Mouse (Mus musculus) cerebellum, adult (tissue): ENCODE results near the gene Skor1.

ENCODE experiments used
- ATAC-seq: cut with Nextera tagmentation; 2 replicates; pipeline ENCODE4 v1.9.2; 2017; ENCODE audit warnings: mild to moderate bottlenecking, moderate library complexity, mixed read lengths; ENCODE audit not compliant: insufficient number of reproducible peaks, low FRiP score, low TSS enrichment

The Skor1 gene

DNA sequence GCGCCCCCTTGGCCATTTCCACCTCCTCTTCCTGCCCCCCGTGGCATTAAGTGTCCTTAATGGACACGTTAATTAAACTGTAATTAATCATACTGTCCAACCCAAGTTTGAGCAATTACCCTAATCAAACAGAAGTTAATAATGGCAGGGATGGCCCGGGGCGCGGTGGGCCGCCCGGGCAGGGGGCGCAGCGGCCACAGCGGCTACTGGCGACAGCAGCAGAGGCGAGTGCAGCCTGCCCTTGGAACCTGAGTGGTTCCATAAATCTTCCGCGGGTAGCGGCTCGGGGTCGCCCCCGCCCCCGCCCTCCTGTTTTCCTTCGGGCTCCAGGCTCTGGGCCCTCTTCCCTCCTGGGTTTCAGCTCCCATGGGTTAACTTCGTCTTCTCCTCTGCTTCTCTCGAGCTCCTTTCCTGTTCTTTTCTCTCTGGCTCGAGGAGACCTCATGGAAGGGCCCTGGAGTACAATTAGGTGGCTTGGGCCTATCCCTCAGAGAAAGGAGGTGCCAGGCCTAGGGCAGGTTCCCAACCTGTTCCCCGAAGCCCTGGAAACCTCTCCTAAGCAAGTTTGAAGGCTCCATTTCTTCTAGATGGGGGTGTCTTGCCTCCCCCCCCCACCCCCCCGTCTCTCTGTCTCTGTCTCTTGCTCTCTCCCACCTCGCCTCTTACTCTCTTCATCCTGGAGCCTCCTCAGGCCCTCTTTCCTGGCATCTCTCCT is 1.5 kb upstream of the Skor1 start:
- ATAC-seq = no peak

GRCm38 (mm10) chr9:63149372-63149766 is 608 bp upstream of the Skor1 start:
- no peak for ATAC-seq

DNA sequence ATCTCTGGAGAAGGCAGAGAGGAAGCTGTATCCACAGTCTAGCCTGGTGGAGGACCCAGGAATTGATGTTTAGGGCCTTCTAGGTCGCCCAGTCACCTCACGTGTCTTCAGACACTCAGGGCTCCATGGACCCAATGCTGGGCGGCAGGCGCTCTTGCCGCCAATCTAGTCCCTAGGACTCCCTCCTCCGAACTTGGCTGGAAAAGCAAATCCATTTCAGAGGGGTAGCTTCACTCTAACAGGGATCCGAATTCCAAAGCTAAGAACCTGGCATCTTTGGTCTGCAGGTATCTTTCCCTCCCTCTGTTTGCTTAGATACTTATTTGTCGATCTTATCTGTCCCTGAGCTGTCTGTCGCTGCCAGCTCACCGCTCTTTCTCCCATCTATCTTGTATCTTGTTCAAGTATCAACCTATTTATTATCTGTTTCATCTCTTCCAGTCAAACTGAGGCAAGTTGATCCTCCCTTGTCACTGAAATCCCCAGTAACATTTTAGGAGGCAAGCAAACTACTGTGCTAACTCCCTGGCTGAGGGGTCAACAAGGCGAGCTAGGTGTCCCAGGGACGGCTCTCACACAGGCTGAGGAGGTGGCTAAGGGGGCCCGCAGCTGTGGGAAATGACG is 863 bp downstream of the Skor1 start:
- no peak for ATAC-seq

- ATAC-seq = no peak
These were observed 1.5 kb downstream of the Skor1 start for GRCm38 (mm10) chr9:63147296-63147695.

GRCm38 (mm10) chr9:63146856-63147274 is 1.9 kb downstream of the Skor1 start:
- ATAC-seq = no peak

DNA sequence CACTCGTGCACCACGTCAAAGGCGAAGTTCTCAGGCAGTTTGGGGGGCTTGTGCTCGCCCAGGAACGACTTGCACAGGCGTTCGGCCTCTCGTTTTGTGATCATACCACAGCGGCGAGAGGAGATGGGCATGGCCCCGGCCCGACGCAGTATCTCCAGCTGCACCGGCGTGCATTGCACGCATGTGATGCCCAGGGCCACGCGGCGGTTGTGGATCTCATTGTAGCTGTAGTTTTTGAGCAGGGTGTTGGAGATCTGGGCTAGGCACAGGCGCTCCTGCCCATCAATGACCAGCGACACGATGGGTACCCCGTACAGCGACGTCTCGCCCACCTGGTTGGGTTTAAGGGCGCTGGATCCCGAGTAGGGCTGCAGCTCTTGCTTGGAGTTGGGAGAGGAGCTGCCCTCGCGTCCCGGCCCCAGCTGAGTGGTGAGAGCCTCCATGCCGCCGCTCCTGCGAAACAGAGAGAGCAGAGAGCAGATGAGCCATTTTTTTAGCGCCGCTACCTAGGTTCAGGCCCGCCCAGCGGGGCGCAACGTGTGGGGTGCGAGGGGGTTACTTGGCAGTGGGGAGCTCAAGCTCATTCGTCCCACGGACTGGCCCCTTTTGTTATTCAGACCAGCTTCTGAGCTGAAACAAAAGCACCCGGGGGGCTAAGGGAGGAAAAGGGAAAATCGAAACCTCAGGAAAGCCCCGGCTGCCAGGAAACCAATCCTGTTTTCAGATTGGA is 2.5 kb downstream of the Skor1 start:
- ATAC-seq = no peak

DNA sequence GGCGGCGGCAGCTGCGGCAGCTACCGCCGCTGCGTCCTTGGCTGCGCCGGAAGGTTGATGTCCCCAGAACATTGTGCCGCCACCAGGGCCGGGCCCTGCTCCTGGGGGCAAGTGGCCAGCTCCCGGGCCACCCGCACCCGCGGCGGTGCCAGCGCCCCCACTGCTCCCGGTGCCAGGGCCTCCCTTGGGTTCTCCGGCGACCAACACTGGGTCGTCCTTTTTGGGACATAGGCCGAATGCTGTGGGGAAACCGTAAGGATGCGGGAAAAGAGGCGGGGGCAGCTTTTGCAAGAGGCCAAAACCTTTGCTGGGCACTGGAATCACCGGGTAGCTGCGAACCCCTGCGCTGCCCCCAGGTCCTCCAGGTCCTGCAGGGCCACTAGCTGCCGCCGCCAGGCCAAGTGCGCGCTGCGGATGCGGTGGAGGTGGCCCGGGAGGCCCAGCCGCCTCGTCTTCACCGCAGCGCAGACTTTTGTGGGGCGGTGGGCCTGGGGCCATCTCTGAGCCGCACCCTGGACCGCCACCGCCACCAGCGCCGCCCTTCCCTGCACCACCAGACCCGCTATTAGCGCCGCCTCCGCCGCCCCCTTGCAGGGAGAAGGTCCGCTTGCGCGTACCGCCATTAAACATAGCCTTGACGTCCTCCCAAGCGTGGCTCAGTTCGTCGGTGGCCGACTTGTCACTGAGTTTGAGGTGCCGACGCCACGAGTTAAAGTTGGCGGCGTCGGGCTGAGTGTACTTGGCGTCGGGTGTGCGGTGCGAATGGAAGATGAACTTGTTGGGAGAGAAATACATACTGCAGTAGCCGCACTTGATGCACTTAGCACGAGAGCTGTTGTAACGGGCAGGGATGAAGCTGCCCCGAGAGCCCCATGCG is 3.3 kb downstream of the Skor1 start:
- ATAC-seq = no peak

- no peak for ATAC-seq
These were observed 4.1 kb downstream of the Skor1 start for GRCm38 (mm10) chr9:63144502-63145248.

DNA sequence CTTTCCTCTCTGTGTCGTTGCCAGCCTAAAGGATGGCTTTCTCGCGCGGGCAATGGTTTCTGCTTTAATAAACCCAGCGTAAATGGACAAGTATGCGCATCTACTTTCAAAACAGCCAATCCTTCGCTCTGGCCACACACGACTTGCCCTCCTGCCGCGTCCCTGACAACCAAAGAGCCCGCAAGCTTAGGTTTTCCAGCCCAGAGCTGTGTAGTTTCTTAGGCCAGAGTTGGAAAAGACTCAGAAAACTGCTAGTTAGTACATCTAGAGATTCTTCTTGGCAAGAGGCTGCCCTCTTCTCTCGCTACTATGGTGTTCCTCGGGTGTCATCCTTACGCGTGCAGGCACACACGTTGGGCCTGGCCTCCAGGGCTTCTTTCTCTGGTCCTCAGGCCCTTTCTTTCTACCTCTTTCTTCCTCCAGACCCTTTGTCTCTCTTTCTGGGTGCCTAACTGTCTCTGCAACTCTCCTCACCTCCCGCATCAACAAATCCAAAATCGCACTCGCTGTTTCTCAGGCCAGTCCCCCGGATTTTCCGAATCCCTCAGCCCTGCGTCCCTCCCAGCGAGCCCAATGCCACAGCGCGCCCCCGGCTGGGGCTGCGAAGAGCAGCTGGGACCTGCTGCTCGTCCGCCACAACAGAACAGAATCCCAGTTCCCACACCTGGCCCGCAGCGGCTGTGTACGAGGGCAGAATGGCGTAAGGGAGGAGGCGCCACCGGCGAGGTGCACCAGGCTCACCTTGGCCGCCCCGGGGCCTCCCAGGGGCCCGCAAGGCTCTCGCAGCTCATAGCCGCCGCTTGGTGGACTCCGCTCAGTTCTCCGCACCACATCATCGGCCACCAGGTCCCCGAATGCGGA is 4.9 kb downstream of the Skor1 start:
- no peak for ATAC-seq

DNA sequence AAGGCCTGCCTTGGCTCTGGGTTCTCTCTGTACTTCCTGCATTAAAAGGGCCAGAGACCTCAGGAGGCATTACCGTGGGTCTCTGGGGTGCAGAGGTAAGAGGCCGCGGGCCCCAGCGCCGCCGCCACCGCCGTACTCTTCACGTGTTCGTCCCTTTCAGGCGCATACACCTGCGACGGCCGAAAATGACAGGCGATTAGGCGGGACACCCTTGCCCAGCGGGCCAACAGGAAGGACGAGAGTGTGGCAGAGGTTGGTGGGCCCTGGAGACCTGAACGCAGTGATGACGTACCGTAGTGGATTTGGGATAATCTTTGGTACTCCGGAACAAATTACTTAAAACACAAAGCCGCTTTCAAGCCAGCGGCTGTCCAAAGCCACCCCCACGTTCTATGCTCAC is 5.5 kb downstream of the Skor1 start:
- ATAC-seq = no peak

DNA sequence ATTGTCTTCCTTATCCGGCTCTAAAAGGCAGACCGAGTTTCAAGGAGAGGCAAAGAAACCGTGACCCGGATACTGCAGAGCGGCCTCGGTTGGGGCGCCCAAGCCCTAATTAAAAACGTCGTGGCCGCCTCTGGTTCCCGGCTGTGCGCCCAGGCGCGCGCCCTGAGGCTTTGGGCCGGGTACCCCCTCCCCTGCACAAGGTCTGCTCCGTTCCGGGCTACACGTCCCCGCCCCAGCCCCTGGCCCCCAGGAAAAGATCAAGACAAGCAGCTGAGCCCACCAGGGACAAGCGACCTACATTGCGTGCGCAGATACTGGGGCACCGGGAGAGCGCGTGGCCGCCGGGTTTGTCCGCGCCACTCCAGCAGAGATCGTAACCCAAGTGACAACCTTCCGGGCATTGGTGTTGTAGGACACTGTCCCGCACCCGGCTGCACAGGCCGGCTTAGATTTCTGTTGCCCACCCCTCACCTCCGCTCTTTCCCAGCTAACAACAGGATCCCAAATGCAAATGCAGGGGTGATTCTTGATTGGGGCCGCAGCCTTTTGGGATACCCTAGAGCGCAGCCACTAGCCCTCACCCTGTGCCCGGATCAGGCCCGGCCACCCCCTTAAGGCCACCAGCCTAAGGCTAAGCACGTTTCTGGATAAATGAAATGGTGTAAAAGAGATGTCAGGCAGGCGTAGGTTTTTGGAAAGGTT is 6.3 kb downstream of the Skor1 start:
- no peak for ATAC-seq

GRCm38 (mm10) chr9:63141641-63142334 is 7.0 kb downstream of the Skor1 start:
- ATAC-seq = no peak

- no peak for ATAC-seq
These were observed 8.6 kb downstream of the Skor1 start for GRCm38 (mm10) chr9:63140211-63140610.

- no peak for ATAC-seq
These were observed 9.1 kb downstream of the Skor1 start for GRCm38 (mm10) chr9:63139661-63140060.

GRCm38 (mm10) chr9:63138481-63138967 is 10.2 kb downstream of the Skor1 start:
- no peak for ATAC-seq

DNA sequence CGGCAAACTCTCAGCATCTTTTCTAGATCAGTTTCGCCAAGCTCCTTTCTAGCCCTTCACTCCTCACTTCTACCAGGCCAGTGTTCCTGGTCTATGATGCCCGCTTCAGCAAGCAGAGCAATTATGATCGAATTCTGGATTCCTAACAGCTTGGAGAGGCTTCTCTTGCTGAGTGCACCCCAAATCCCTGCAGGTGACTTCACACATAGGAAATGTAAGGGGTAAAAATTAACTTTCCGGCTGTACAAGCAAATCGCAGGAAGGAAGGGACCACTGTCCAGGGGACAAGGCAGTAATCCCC is 11.2 kb downstream of the Skor1 start:
- no peak for ATAC-seq

- no peak for ATAC-seq
These were observed 11.8 kb downstream of the Skor1 start for GRCm38 (mm10) chr9:63136756-63137614.
